Mouse (Mus musculus): ENCODE data around the gene Tifab. TPM values are rescaled to one million over a fixed set of nuclear protein-coding genes. Genes with fewer than 3 reads are reported as not detected.

Tifab gene
- total and polyA plus RNA-seq, 2 experiments from 2014 or later: 0.49 to 0.64 TPM

GRCm38 (mm10) chr13:56134031-56134430, 44.7 kb downstream of the Tifab start:
- H3K36me3 ChIP-seq (ENCODE audit: insufficient read depth, low read length): 0 out of 2 replicates have a peak, but pooled peaks cover 2% of the 10 kb centered on the region
- ATAC-seq (ENCODE audit: low FRiP score) (no peak), DNase-seq (ENCODE audit: low spot score) (no peak)
- WGBS: 54% methylated on average over 5 of the region's 5 CpGs
- no peaks in the 10 kb centered on the region for H3K27me3 ChIP-seq (ENCODE audit: insufficient read depth, low read length)
- H3K4me2 ChIP-seq (ENCODE audit: low read depth, low read length, poor library complexity, severe bottlenecking): peak overlapping the region; percentile 96
- peak overlapping the region; percentile 91 for H3K9ac ChIP-seq (replicated peaks; ENCODE audit: low read length, poor library complexity, severe bottlenecking)
- TF ChIP-seq CTCF (IDR thresholded peaks at IDR 0.05): no peak
- H3K27ac ChIP-seq (ENCODE audit: low read depth, low read length): no peak overlapping the region
- H3K4me3 ChIP-seq (ENCODE audit: low read depth, low read length): peak overlapping the region; percentile 94; the same call in 1 of the 2 replicates
- peaks cover 8% of the 10 kb centered on the region; the same call in 1 of the 2 replicates for H3K4me1 ChIP-seq (ENCODE audit: insufficient read depth, low read length)
- H3K9me3 ChIP-seq (ENCODE audit: low read length): no peaks in the 10 kb centered on the region

GRCm38 (mm10) chr13:56132941-56133340, 45.7 kb downstream of the Tifab start:
- H3K27ac ChIP-seq (ENCODE audit: low read depth, low read length): no peak overlapping the region
- no peaks in the 10 kb centered on the region for H3K27me3 ChIP-seq (ENCODE audit: insufficient read depth, low read length)
- peaks cover 8% of the 10 kb centered on the region; the same call in 1 of the 2 replicates for H3K4me1 ChIP-seq (ENCODE audit: insufficient read depth, low read length)
- no peaks in the 10 kb centered on the region for H3K9me3 ChIP-seq (ENCODE audit: low read length)
- H3K36me3 ChIP-seq (ENCODE audit: insufficient read depth, low read length): peaks cover 6% of the 10 kb centered on the region; the same call in 1 of the 2 replicates
- H3K4me2 ChIP-seq (ENCODE audit: low read depth, low read length, poor library complexity, severe bottlenecking): no peak overlapping the region
- DNase-seq (ENCODE audit: low spot score) (no peak), ATAC-seq (ENCODE audit: low FRiP score) (no peak)
- no peak for TF ChIP-seq CTCF (IDR thresholded peaks at IDR 0.05)
- no peak overlapping the region for H3K9ac ChIP-seq (replicated peaks; ENCODE audit: low read length, poor library complexity, severe bottlenecking)
- WGBS: 90% methylated on average over 7 of the region's 7 CpGs
- H3K4me3 ChIP-seq (ENCODE audit: low read depth, low read length): no peak overlapping the region

GRCm38 (mm10) chr13:56132326-56132936, 46.3 kb downstream of the Tifab start:
- Histone ChIP-seq H3K27ac (ENCODE audit: low read depth, low read length) (no peak overlapping the region), H3K4me1 (ENCODE audit: insufficient read depth, low read length) (peaks cover 8% of the 10 kb centered on the region; the same call in 1 of the 2 replicates), H3K27me3 (ENCODE audit: insufficient read depth, low read length) (no peaks in the 10 kb centered on the region), H3K9ac (replicated peaks; ENCODE audit: low read length, poor library complexity, severe bottlenecking) (no peak overlapping the region), H3K4me2 (ENCODE audit: low read depth, low read length, poor library complexity, severe bottlenecking) (no peak overlapping the region), H3K36me3 (ENCODE audit: insufficient read depth, low read length) (peaks cover 11% of the 10 kb centered on the region), H3K4me3 (ENCODE audit: low read depth, low read length) (no peak overlapping the region), H3K9me3 (ENCODE audit: low read length) (no peaks in the 10 kb centered on the region)
- ATAC-seq (ENCODE audit: low FRiP score) (no peak), DNase-seq (ENCODE audit: low spot score) (no peak)
- no peak for TF ChIP-seq CTCF (IDR thresholded peaks at IDR 0.05)
- WGBS: 87% methylated on average over 11 of the region's 11 CpGs

- no peak overlapping the region for H3K4me3 ChIP-seq (ENCODE audit: low read depth, low read length)
- DNase-seq (ENCODE audit: low spot score): no peak
- 96% methylated on average over 8 of the region's 8 CpGs for WGBS
- peaks cover 25% of the 10 kb centered on the region for H3K36me3 ChIP-seq (ENCODE audit: insufficient read depth, low read length)
- no peak for TF ChIP-seq CTCF (IDR thresholded peaks at IDR 0.05)
- no peaks in the 10 kb centered on the region for H3K9me3 ChIP-seq (ENCODE audit: low read length)
- no peak overlapping the region for H3K4me2 ChIP-seq (ENCODE audit: low read depth, low read length, poor library complexity, severe bottlenecking)
- no peaks in the 10 kb centered on the region for H3K27me3 ChIP-seq (ENCODE audit: insufficient read depth, low read length)
- H3K9ac ChIP-seq (replicated peaks; ENCODE audit: low read length, poor library complexity, severe bottlenecking): no peak overlapping the region
- 0 out of 2 replicates have a peak, but pooled peaks cover 3% of the 10 kb centered on the region for H3K4me1 ChIP-seq (ENCODE audit: insufficient read depth, low read length)
- H3K27ac ChIP-seq (ENCODE audit: low read depth, low read length): no peak overlapping the region
- no peak for ATAC-seq (ENCODE audit: low FRiP score)
These were observed 48.1 kb downstream of the Tifab start for GRCm38 (mm10) chr13:56130544-56130943.

GRCm38 (mm10) chr13:56129578-56129977, 49.1 kb downstream of the Tifab start:
- ATAC-seq (ENCODE audit: low FRiP score) (no peak), DNase-seq (ENCODE audit: low spot score) (no peak)
- Histone ChIP-seq H3K9me3 (ENCODE audit: low read length) (no peaks in the 10 kb centered on the region), H3K4me2 (ENCODE audit: low read depth, low read length, poor library complexity, severe bottlenecking) (no peak overlapping the region), H3K36me3 (ENCODE audit: insufficient read depth, low read length) (peaks cover 34% of the 10 kb centered on the region), H3K4me1 (ENCODE audit: insufficient read depth, low read length) (0 out of 2 replicates have a peak, but pooled peaks cover 3% of the 10 kb centered on the region), H3K4me3 (ENCODE audit: low read depth, low read length) (no peak overlapping the region), H3K27ac (ENCODE audit: low read depth, low read length) (no peak overlapping the region), H3K9ac (replicated peaks; ENCODE audit: low read length, poor library complexity, severe bottlenecking) (no peak overlapping the region), H3K27me3 (ENCODE audit: insufficient read depth, low read length) (no peaks in the 10 kb centered on the region)
- no peak for TF ChIP-seq CTCF (IDR thresholded peaks at IDR 0.05)
- WGBS: 94% methylated on average over 3 of the region's 3 CpGs

GRCm38 (mm10) chr13:56129014-56129413, 49.7 kb downstream of the Tifab start:
- Histone ChIP-seq H3K36me3 (ENCODE audit: insufficient read depth, low read length) (peaks cover 39% of the 10 kb centered on the region), H3K9ac (replicated peaks; ENCODE audit: low read length, poor library complexity, severe bottlenecking) (no peak overlapping the region), H3K4me2 (ENCODE audit: low read depth, low read length, poor library complexity, severe bottlenecking) (no peak overlapping the region), H3K4me1 (ENCODE audit: insufficient read depth, low read length) (0 out of 2 replicates have a peak, but pooled peaks cover 3% of the 10 kb centered on the region), H3K27me3 (ENCODE audit: insufficient read depth, low read length) (no peaks in the 10 kb centered on the region), H3K27ac (ENCODE audit: low read depth, low read length) (no peak overlapping the region), H3K9me3 (ENCODE audit: low read length) (no peaks in the 10 kb centered on the region), H3K4me3 (ENCODE audit: low read depth, low read length) (no peak overlapping the region)
- WGBS: 90% methylated on average over 4 of the region's 4 CpGs
- TF ChIP-seq CTCF (IDR thresholded peaks at IDR 0.05): no peak
- no peak for DNase-seq (ENCODE audit: low spot score)
- no peak for ATAC-seq (ENCODE audit: low FRiP score)
